In the genomic region with DNA sequence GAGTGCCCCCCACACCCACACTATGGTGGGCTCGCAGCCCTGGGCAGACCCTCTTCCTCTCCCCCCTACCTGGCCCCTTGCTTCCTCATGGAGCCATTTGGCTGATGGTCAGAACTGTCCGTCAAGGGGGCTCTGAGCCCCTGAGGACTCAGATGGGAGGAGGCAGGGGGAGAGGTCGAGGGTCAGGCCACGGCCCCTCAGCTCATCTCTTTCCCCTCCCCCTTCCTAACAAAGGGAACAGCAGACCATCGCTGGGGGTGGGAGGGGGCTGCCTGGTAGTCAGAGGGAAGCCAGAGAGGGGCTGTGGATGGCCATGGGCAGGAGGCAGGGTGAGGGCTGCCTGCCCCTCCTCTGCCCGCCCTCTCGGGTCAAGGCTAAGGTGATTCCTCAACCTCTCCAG, we compare ENCODE assay signal across 13 mouse cellular contexts. TPM values are rescaled to one million over a fixed set of nuclear protein-coding genes. Genes with fewer than 3 reads are reported as not detected.
A peak's percentile ranks its signal among the peaks of the same experiment; 100 is the strongest.
DNase-seq lines count a peak whose midpoint lies in the region; ATAC-seq and TF ChIP-seq lines count a peak whose summit lies in the region.
"Had no signal": no experiment of that assay in that cellular context is flagged by ENCODE, and none has a peak within 500 bp of the region (broad histone marks: within the 10 kb centered on the region; RNA-seq: fewer than 3 reads in every experiment).

No protein-coding gene starts in this region.

- H3K4me2 ChIP-seq in kidney, embryonic 14.5 days (replicated peaks; ENCODE audit: low read depth, low read length), result peak overlapping the region; percentile 21; the same call in 1 of the 2 replicates
- peak overlapping the region; percentile 25 for H3K4me2 ChIP-seq in forebrain, embryonic 15.5 days (replicated peaks)
- peak overlapping the region; percentile 29 for H3K4me2 ChIP-seq in limb, embryonic 14.5 days (replicated peaks; ENCODE audit: low read depth, low read length, severe bottlenecking)
- peak overlapping the region; percentile 43 for H3K4me2 ChIP-seq in neural tube, embryonic 15.5 days
- H3K4me2 ChIP-seq: heart, embryonic 13.5 days had no signal

- intact Hi-C loops in gastrocnemius, adult 2 months (cut with DNase I), result no loop called here

- WGBS in kidney, embryonic 14.5 days, result 8% methylated on average over 7 of the region's 7 CpGs
- 5% methylated on average over 7 of the region's 7 CpGs for WGBS in kidney, adult 2 months
- WGBS in forebrain, embryonic 15.5 days, result 4% methylated on average over 5 of the region's 7 CpGs
- WGBS in limb, embryonic 14.5 days, result 7% methylated on average over 7 of the region's 7 CpGs
- WGBS in neural tube, embryonic 15.5 days, result 0% methylated on average over 7 of the region's 7 CpGs
- WGBS in cerebellum, adult 2 months, result 40% methylated on average over 7 of the region's 7 CpGs

- no peaks in the 10 kb centered on the region for H3K36me3 ChIP-seq in kidney, embryonic 14.5 days (ENCODE audit: control insufficient read depth, insufficient read depth, low read length)
- no peaks in the 10 kb centered on the region for H3K36me3 ChIP-seq in kidney, adult 2 months (ENCODE audit: control insufficient read depth, insufficient read depth, low read length)
- no peaks in the 10 kb centered on the region for H3K36me3 ChIP-seq in forebrain, embryonic 15.5 days
- H3K36me3 ChIP-seq in limb, embryonic 14.5 days (ENCODE audit: control insufficient read depth, insufficient read depth, low read length), result no peaks in the 10 kb centered on the region
- H3K36me3 ChIP-seq in neural tube, embryonic 15.5 days, result peaks cover 5% of the 10 kb centered on the region; the same call in 1 of the 2 replicates
- H3K36me3 ChIP-seq: heart, embryonic 13.5 days; limb, embryonic 15.5 days had no signal

- H3K4me1 ChIP-seq in kidney, embryonic 14.5 days (ENCODE audit: control insufficient read depth, insufficient read depth, low read length), result peaks cover 37% of the 10 kb centered on the region
- no peaks in the 10 kb centered on the region for H3K4me1 ChIP-seq in kidney, adult 2 months (ENCODE audit: control insufficient read depth, insufficient read depth, low read length)
- peaks cover 59% of the 10 kb centered on the region for H3K4me1 ChIP-seq in forebrain, embryonic 15.5 days
- H3K4me1 ChIP-seq in limb, embryonic 14.5 days (ENCODE audit: control insufficient read depth, insufficient read depth, low read length), result peaks cover 56% of the 10 kb centered on the region
- peaks cover 66% of the 10 kb centered on the region for H3K4me1 ChIP-seq in neural tube, embryonic 15.5 days
- H3K4me1 ChIP-seq in cerebellum, adult 2 months (ENCODE audit: control insufficient read depth, insufficient read depth, low read length), result peaks cover 23% of the 10 kb centered on the region

- no peak overlapping the region for H3K27ac ChIP-seq in kidney, embryonic 14.5 days (ENCODE audit: low read depth, low read length)
- H3K27ac ChIP-seq in kidney, adult 2 months (ENCODE audit: insufficient read depth, low read depth, low read length), result no peak overlapping the region
- H3K27ac ChIP-seq in forebrain, embryonic 15.5 days (replicated peaks), result peak overlapping the region; percentile 59
- 0 out of 2 replicates have a peak overlapping the region, but pooled peaks have one; percentile 2 for H3K27ac ChIP-seq in limb, embryonic 14.5 days (replicated peaks; ENCODE audit: low read depth, low read length)
- peak overlapping the region; percentile 81 for H3K27ac ChIP-seq in neural tube, embryonic 15.5 days (replicated peaks)
- no peak overlapping the region for H3K27ac ChIP-seq in cerebellum, adult 2 months (ENCODE audit: insufficient read depth, low read length)
- H3K27ac ChIP-seq in gastrocnemius, adult 2 months, result no peak overlapping the region
- H3K27ac ChIP-seq: heart, embryonic 13.5 days; limb, embryonic 15.5 days had no signal

- DNase-seq in kidney, adult 2 months, result no peak
- no peak for DNase-seq in limb, embryonic 14.5 days (ENCODE audit: low spot score)
- DNase-seq in T-cell, adult 2 months (ENCODE audit: low spot score), result no peak
- no peak for DNase-seq in cerebellum, adult 2 months
- no peak for DNase-seq in gastrocnemius, adult 2 months
- DNase-seq: cerebellum, postnatal 14 days; kidney, postnatal 36 days; lung, postnatal 4 days had no signal

- no peak overlapping the region for H3K9ac ChIP-seq in kidney, embryonic 14.5 days (ENCODE audit: low read depth, low read length)
- 0 out of 2 replicates have a peak overlapping the region, but pooled peaks have one; percentile 7 for H3K9ac ChIP-seq in forebrain, embryonic 15.5 days (replicated peaks)
- H3K9ac ChIP-seq in limb, embryonic 14.5 days (ENCODE audit: low read depth, low read length, severe bottlenecking), result 0 out of 2 replicates have a peak overlapping the region, but pooled peaks have one; percentile 25
- H3K9ac ChIP-seq in neural tube, embryonic 15.5 days (replicated peaks), result no peak overlapping the region
- H3K9ac ChIP-seq: heart, embryonic 13.5 days; limb, embryonic 15.5 days had no signal

- TF ChIP-seq POLR2A in kidney, adult 2 months (IDR thresholded peaks at IDR 0.05; ENCODE audit: low read depth, low read length), result no peak
- no peak for TF ChIP-seq POLR2A in limb, embryonic 14.5 days (IDR thresholded peaks at IDR 0.05; ENCODE audit: borderline replicate concordance, extremely low read depth, insufficient read depth, insufficient read length)
- TF ChIP-seq POLR2A in cerebellum, adult 2 months (IDR thresholded peaks at IDR 0.05; ENCODE audit: borderline replicate concordance, insufficient read depth, low read length), result no peak

- no peak for ATAC-seq in kidney, embryonic 14.5 days (ENCODE audit: low FRiP score, low TSS enrichment)
- 0 out of 2 replicates have a peak, but pooled peaks have one; percentile 4 for ATAC-seq in forebrain, embryonic 15.5 days (replicated peaks)
- no peak for ATAC-seq in limb, embryonic 14.5 days (ENCODE audit: low FRiP score, low read depth)
- 0 out of 2 replicates have a peak, but pooled peaks have one; percentile 19 for ATAC-seq in neural tube, embryonic 15.5 days (ENCODE audit: low FRiP score)

- no peak for TF ChIP-seq CTCF in kidney, adult 2 months (conservative IDR thresholded peaks at IDR 0.05; ENCODE audit: insufficient read depth, insufficient read length, low read depth, low read length)
- no peak for TF ChIP-seq CTCF in cerebellum, adult 2 months (IDR thresholded peaks at IDR 0.05; ENCODE audit: borderline replicate concordance, insufficient read depth, low read depth, low read length)
- no peak for TF ChIP-seq CTCF in gastrocnemius, adult 2 months (IDR thresholded peaks at IDR 0.05)

- no peaks in the 10 kb centered on the region for H3K9me3 ChIP-seq in kidney, embryonic 14.5 days (ENCODE audit: control insufficient read depth, low read length)
- no peaks in the 10 kb centered on the region for H3K9me3 ChIP-seq in forebrain, embryonic 15.5 days
- no peaks in the 10 kb centered on the region for H3K9me3 ChIP-seq in limb, embryonic 14.5 days (ENCODE audit: control insufficient read depth, low read length)
- H3K9me3 ChIP-seq in neural tube, embryonic 15.5 days (replicated peaks), result no peaks in the 10 kb centered on the region
- H3K9me3 ChIP-seq: heart, embryonic 13.5 days; limb, embryonic 15.5 days had no signal

- no peaks in the 10 kb centered on the region for H3K27me3 ChIP-seq in kidney, embryonic 14.5 days (ENCODE audit: control insufficient read depth, insufficient read depth, low read length)
- H3K27me3 ChIP-seq in kidney, adult 2 months (replicated peaks; ENCODE audit: control insufficient read depth, insufficient read depth, low read length), result no peaks in the 10 kb centered on the region; the same call in 1 of the 2 replicates
- H3K27me3 ChIP-seq in forebrain, embryonic 15.5 days, result no peaks in the 10 kb centered on the region
- H3K27me3 ChIP-seq in limb, embryonic 14.5 days (ENCODE audit: control insufficient read depth, insufficient read depth, low read length), result no peaks in the 10 kb centered on the region
- H3K27me3 ChIP-seq in neural tube, embryonic 15.5 days (replicated peaks), result no peaks in the 10 kb centered on the region
- H3K27me3 ChIP-seq in cerebellum, adult 2 months (ENCODE audit: control insufficient read depth, insufficient read depth, low read length), result no peaks in the 10 kb centered on the region

- no peak overlapping the region for H3K4me3 ChIP-seq in kidney, embryonic 14.5 days (ENCODE audit: low read length)
- no peak overlapping the region for H3K4me3 ChIP-seq in kidney, adult 2 months (ENCODE audit: insufficient read depth, low read depth, low read length)
- no peak overlapping the region for H3K4me3 ChIP-seq in forebrain, embryonic 15.5 days
- no peak overlapping the region for H3K4me3 ChIP-seq in limb, embryonic 14.5 days (replicated peaks; ENCODE audit: low read length)
- H3K4me3 ChIP-seq in neural tube, embryonic 15.5 days (replicated peaks), result no peak overlapping the region
- no peak overlapping the region for H3K4me3 ChIP-seq in cerebellum, adult 2 months (replicated peaks; ENCODE audit: insufficient read depth, low read depth, low read length)
- no peak overlapping the region for H3K4me3 ChIP-seq in gastrocnemius, adult 2 months
- H3K4me3 ChIP-seq: heart, embryonic 13.5 days; limb, embryonic 15.5 days had no signal

RNA-seq across cellular contexts. Expression of a gene that starts 28.5 kb away (rescaled TPM):
- polyA plus RNA-seq in kidney, embryonic 14.5 days (2014; fragmentation: Nextera tagmentation; extraction: Ambion mirVana), result 0.39 and 0.90 TPM in 2 replicates
- 1.1 and 2.6 TPM in 2 replicates for polyA plus RNA-seq in kidney, adult 2 months (2012; rRNA removed)
- 17.4 and 17.5 TPM in 2 replicates for polyA plus RNA-seq in forebrain, embryonic 15.5 days (2015; fragmentation: Nextera tagmentation; extraction: Ambion mirVana)
- polyA plus RNA-seq in limb, embryonic 14.5 days (2012; rRNA removed), result 1.3 and 2.6 TPM in 2 replicates
- polyA plus RNA-seq in limb, embryonic 14.5 days (2014; fragmentation: Nextera tagmentation; extraction: Ambion mirVana), result 0.55 and 1.9 TPM in 2 replicates
- polyA plus RNA-seq in neural tube, embryonic 15.5 days (2015; fragmentation: Nextera tagmentation; extraction: Ambion mirVana), result 19.5 and 24.1 TPM in 2 replicates
- polyA plus RNA-seq in cerebellum, adult 2 months (2012; rRNA removed), result 8.4 and 10.6 TPM in 2 replicates
- total RNA-seq in gastrocnemius, adult 2 months (2021), result under 1 TPM; 0.08 to 0.13 TPM

Comparison
In these comparisons a context has a peak if more than half of its experiments do, and no peak if none do; other contexts are left out.
1. ATAC-seq: peak in forebrain, embryonic 15.5 days (single experiment) and neural tube, embryonic 15.5 days (single experiment); none in kidney, embryonic 14.5 days (single experiment) and limb, embryonic 14.5 days (single experiment).
2. H3K27ac ChIP-seq: peak in forebrain, embryonic 15.5 days (single experiment), limb, embryonic 14.5 days (single experiment) and neural tube, embryonic 15.5 days (single experiment); none in kidney, embryonic 14.5 days (single experiment), kidney, adult 2 months (single experiment), cerebellum, adult 2 months (single experiment) and gastrocnemius, adult 2 months (single experiment).
3. H3K9ac ChIP-seq: peak in forebrain, embryonic 15.5 days (single experiment) and limb, embryonic 14.5 days (single experiment); none in kidney, embryonic 14.5 days (single experiment) and neural tube, embryonic 15.5 days (single experiment).
4. Peak in every context shown above with its lines, with median percentiles within 50 percentile points of each other: H3K4me2 ChIP-seq.